Mouse (Mus musculus): ENCODE results near the gene Tmem131l. TPM values are rescaled to one million over a fixed set of nuclear protein-coding genes. Genes with fewer than 3 reads are reported as not detected.

Gene Tmem131l
- 49.9 and 57.5 TPM in 2 replicates for polyA plus RNA-seq (2012; ENCODE audit: insufficient read depth, insufficient read length, missing spikeins)

GRCm38 (mm10) chr3:84039646-84040475 is at the start of gene Tmem131l:
Tmem131l (minus strand) TSS chr3:84040175.
- Histone ChIP-seq H3K27ac (ENCODE audit: insufficient read depth, low read depth, low read length) (peak within 1 kb of the TSS; percentile 81), H3K4me1 (ENCODE audit: control insufficient read depth, insufficient read depth, low read length) (peaks cover 15% of the 10 kb centered on the region), H3K4me3 (ENCODE audit: insufficient read depth, low read length) (peak within 1 kb of the TSS; percentile 81)
- no peak for TF ChIP-seq CTCF (IDR thresholded peaks at IDR 0.05; ENCODE audit: low read depth, low read length)
- TF ChIP-seq POLR2A (IDR thresholded peaks at IDR 0.05; ENCODE audit: borderline replicate concordance, low read depth, low read length) = peak; percentile 48; the same call in 1 of the 2 replicates

GRCm38 (mm10) chr3:84086921-84087320 is 46.9 kb upstream of the Tmem131l start:
- TF ChIP-seq CTCF (IDR thresholded peaks at IDR 0.05; ENCODE audit: low read depth, low read length) = no peak
- TF ChIP-seq POLR2A (IDR thresholded peaks at IDR 0.05; ENCODE audit: borderline replicate concordance, low read depth, low read length) = no peak
- Histone ChIP-seq H3K27ac (ENCODE audit: insufficient read depth, low read depth, low read length) (no peak overlapping the region), H3K4me3 (ENCODE audit: insufficient read depth, low read length) (no peak overlapping the region), H3K4me1 (ENCODE audit: control insufficient read depth, insufficient read depth, low read length) (no peaks in the 10 kb centered on the region)

- H3K27ac ChIP-seq (ENCODE audit: insufficient read depth, low read depth, low read length) = no peak overlapping the region
- TF ChIP-seq POLR2A (IDR thresholded peaks at IDR 0.05; ENCODE audit: borderline replicate concordance, low read depth, low read length) = no peak
- TF ChIP-seq CTCF (IDR thresholded peaks at IDR 0.05; ENCODE audit: low read depth, low read length) = no peak
- no peaks in the 10 kb centered on the region for H3K4me1 ChIP-seq (ENCODE audit: control insufficient read depth, insufficient read depth, low read length)
- no peak overlapping the region for H3K4me3 ChIP-seq (ENCODE audit: insufficient read depth, low read length)
Measured at GRCm38 (mm10) chr3:84086337-84086736, 46.4 kb upstream of the Tmem131l start.

- TF ChIP-seq CTCF (IDR thresholded peaks at IDR 0.05; ENCODE audit: low read depth, low read length) (no peak), POLR2A (IDR thresholded peaks at IDR 0.05; ENCODE audit: borderline replicate concordance, low read depth, low read length) (no peak)
Measured at GRCm38 (mm10) chr3:84085429-84085828, 45.5 kb upstream of the Tmem131l start.

GRCm38 (mm10) chr3:84081208-84081722 is 41.3 kb upstream of the Tmem131l start:
- TF ChIP-seq POLR2A (IDR thresholded peaks at IDR 0.05; ENCODE audit: borderline replicate concordance, low read depth, low read length) (no peak), CTCF (IDR thresholded peaks at IDR 0.05; ENCODE audit: low read depth, low read length) (no peak)
- peaks cover 3% of the 10 kb centered on the region; the same call in 1 of the 2 replicates for H3K4me1 ChIP-seq (ENCODE audit: control insufficient read depth, insufficient read depth, low read length)
- H3K27ac ChIP-seq (ENCODE audit: insufficient read depth, low read depth, low read length) = no peak overlapping the region
- no peak overlapping the region for H3K4me3 ChIP-seq (ENCODE audit: insufficient read depth, low read length)

More at GRCm38 (mm10) chr3:84085429-84085828, 45.5 kb upstream of the Tmem131l start:
- Histone ChIP-seq H3K4me1 (ENCODE audit: control insufficient read depth, insufficient read depth, low read length) (no peaks in the 10 kb centered on the region), H3K27ac (ENCODE audit: insufficient read depth, low read depth, low read length) (no peak overlapping the region), H3K4me3 (ENCODE audit: insufficient read depth, low read length) (no peak overlapping the region)

GRCm38 (mm10) chr3:84080074-84080473 is 40.1 kb upstream of the Tmem131l start:
- TF ChIP-seq POLR2A (IDR thresholded peaks at IDR 0.05; ENCODE audit: borderline replicate concordance, low read depth, low read length) = no peak
- no peak for TF ChIP-seq CTCF (IDR thresholded peaks at IDR 0.05; ENCODE audit: low read depth, low read length)
- H3K4me1 ChIP-seq (ENCODE audit: control insufficient read depth, insufficient read depth, low read length) = peaks cover 3% of the 10 kb centered on the region; the same call in 1 of the 2 replicates
- H3K27ac ChIP-seq (ENCODE audit: insufficient read depth, low read depth, low read length) = no peak overlapping the region

GRCm38 (mm10) chr3:84077505-84077904 is 37.5 kb upstream of the Tmem131l start:
- H3K4me3 ChIP-seq (ENCODE audit: insufficient read depth, low read length) = no peak overlapping the region
- peaks cover 3% of the 10 kb centered on the region; the same call in 1 of the 2 replicates for H3K4me1 ChIP-seq (ENCODE audit: control insufficient read depth, insufficient read depth, low read length)
- no peak overlapping the region for H3K27ac ChIP-seq (ENCODE audit: insufficient read depth, low read depth, low read length)
- no peak for TF ChIP-seq POLR2A (IDR thresholded peaks at IDR 0.05; ENCODE audit: borderline replicate concordance, low read depth, low read length)
- TF ChIP-seq CTCF (IDR thresholded peaks at IDR 0.05; ENCODE audit: low read depth, low read length) = no peak

More at GRCm38 (mm10) chr3:84080074-84080473, 40.1 kb upstream of the Tmem131l start:
- H3K4me3 ChIP-seq (ENCODE audit: insufficient read depth, low read length) = no peak overlapping the region

- peaks cover 3% of the 10 kb centered on the region; the same call in 1 of the 2 replicates for H3K4me1 ChIP-seq (ENCODE audit: control insufficient read depth, insufficient read depth, low read length)
- H3K4me3 ChIP-seq (ENCODE audit: insufficient read depth, low read length) = no peak overlapping the region
- H3K27ac ChIP-seq (ENCODE audit: insufficient read depth, low read depth, low read length) = no peak overlapping the region
- no peak for TF ChIP-seq CTCF (IDR thresholded peaks at IDR 0.05; ENCODE audit: low read depth, low read length)
- no peak for TF ChIP-seq POLR2A (IDR thresholded peaks at IDR 0.05; ENCODE audit: borderline replicate concordance, low read depth, low read length)
Measured at GRCm38 (mm10) chr3:84076543-84077332, 36.8 kb upstream of the Tmem131l start.

GRCm38 (mm10) chr3:84075516-84075915 is 35.5 kb upstream of the Tmem131l start:
- H3K4me1 ChIP-seq (ENCODE audit: control insufficient read depth, insufficient read depth, low read length) = peaks cover 6% of the 10 kb centered on the region
- H3K4me3 ChIP-seq (ENCODE audit: insufficient read depth, low read length) = no peak overlapping the region
- no peak for TF ChIP-seq CTCF (IDR thresholded peaks at IDR 0.05; ENCODE audit: low read depth, low read length)
- no peak for TF ChIP-seq POLR2A (IDR thresholded peaks at IDR 0.05; ENCODE audit: borderline replicate concordance, low read depth, low read length)
- H3K27ac ChIP-seq (ENCODE audit: insufficient read depth, low read depth, low read length) = no peak overlapping the region
